Mouse (Mus musculus) adrenal gland, adult 18-20 months (tissue): ENCODE data around the gene Flrt1. TPM values are rescaled to one million over a fixed set of nuclear protein-coding genes. Genes with fewer than 3 reads are reported as not detected.

Experiments
- DNase-seq, 2 experiments: peaks; one replicate each; pipeline ENCODE4 v3.0.0; 2021 to 2022; ENCODE audit warnings: low spot score in 2 of 2
- long read RNA-seq, 2 experiments: library from polyadenylated mRNA; stranded (forward); transcript quantifications; one replicate each; pipeline ENCODE4 v2.0.0; 2021
- total RNA-seq, 2 experiments: library from RNA; stranded (reverse); gene quantifications; 1 replicate in 1 of 2; 2 replicates in 1 of 2; pipeline ENCODE4 v1.2.3; 2021

Gene Flrt1
- total RNA-seq: 1 to 10 TPM; 2.1 to 9.3 TPM
- long read RNA-seq, experiment 1: 0 reads
- long read RNA-seq, experiment 2, partial matches to known transcripts: 0 of 1 reads
- long read RNA-seq, experiment 2, other reads (novel, unspliced or antisense): 1 of 1 reads

DNA sequence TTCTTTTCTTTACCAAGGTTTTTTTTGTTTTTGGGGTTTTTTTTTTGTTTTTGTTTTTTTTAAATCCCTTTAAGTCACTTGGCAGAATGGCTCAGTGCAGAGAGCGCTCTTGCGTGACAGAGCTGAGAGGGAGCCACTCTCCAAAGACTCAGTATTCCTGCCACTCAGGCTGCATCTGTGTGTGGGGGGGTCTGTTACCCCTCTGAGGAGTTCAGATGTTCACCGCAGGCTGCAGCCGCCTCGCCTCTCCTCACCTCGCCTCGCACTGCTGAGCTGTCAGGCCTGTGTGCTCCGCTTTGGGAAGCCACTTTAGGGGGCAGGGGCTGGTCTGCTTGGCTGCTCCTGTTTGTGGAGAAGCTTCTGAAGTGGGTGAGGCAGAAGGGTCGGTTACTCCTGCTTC lies at the start of gene Flrt1:
Gene Flrt1, minus strand, starts transcription at position 186 of the 400 bp plus-strand sequence.
- DNase-seq: no peak

DNA sequence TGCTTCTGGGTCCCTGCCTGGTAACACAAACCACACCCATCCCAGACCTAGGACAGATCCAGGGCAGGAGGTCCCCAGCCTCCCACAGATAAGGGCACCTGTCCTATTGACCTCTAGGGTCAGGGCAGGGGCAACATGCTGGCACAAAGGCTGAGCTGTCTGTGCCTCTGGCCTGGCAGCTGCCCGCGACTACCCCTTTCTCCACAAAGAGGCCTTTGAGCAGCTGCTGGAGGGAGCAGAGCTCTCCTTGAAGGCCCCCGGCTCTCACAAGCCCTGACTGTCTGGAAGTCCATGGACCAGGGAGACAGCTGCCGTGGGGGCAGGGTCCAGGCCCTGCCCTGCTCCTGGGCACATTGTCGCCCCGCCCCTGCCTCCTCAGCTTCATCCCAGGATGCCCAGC lies 49.7 kb upstream of the Flrt1 start:
- DNase-seq: no peak

DNA sequence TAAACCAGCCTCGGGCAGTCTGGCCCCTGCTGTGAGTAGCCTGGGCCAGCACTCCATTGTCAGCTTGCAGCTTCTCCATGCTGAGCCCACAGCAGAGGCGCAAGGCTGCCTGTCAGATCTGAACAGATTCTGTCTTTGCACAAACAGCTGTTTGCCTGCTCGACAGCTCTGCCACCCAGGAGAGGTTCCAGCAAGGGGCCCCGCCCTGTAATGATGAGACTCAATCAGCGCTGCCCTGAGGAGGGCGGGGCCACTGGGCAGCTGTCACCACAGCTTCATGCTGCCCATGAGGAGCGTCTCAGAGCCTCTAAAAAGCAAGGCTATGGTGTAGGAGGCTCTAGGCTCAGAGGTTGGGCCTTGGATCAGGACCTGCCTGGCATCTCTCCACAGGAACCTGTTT lies 47.7 kb upstream of the Flrt1 start:
- no peak for DNase-seq

DNA sequence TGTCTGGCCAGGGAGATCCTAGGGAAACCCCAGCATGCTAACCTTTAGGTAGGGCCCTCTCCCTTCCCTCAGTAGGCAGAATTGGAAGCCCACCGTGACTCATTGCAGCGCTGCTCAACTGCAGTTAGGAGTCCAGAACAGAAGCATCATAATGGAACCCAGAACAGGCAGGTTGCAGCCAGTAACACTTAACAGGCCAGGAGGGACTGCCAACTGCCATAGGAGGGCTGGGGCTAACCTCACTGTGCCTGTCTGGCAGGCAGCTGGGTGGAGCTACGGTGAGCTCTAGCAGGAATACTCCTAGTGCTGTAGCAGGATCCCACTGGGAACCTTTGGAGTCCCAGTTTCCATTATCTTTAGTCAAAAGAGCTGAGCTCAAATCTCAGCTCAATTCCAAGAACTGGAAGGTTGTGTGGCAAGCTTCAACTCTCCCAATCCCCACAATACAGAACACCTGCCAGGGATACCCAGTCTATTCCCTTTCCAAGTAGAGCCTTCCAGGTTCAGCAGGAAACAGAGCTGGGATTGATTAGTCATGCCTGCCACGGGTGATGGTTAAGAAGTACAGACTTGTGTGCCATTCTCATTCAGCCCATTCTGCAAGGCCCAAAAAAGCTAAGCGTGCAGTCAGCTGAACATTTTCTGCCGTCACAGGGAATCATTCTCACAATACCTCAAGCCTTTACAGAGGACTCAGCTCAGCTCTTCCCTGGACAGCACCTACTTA lies 46.6 kb upstream of the Flrt1 start:
- DNase-seq: no peak

DNA sequence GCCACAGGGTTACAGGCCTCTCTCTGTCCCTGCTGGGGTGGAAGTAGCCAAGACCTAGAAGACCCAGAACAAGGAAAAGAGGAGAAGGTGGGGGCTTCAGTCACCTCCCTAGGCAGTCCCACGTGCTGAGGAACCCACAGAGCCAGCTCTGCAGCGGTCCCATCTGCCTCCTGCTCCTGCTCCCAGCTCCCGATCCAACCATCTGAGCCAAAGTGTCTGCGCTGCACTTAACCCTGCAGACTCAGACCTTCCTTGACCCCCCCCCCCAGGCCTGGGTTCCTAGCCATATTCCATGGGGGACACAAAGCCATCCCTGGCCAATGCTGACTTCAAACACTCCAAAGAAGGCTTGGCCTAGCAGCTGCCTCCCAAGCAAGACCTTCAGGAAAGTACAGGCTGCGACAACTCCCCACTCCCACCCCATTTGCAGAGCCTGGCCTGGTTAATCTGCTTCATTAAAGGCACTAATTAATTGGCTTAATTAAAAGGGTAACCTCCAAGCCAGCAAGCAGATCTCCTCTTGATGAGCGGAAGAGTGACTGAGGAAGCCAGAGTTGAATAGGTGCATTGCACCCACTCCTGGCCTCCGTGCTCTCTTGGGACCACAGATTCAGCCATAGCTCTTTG lies 45.9 kb upstream of the Flrt1 start:
- no peak for DNase-seq

DNA sequence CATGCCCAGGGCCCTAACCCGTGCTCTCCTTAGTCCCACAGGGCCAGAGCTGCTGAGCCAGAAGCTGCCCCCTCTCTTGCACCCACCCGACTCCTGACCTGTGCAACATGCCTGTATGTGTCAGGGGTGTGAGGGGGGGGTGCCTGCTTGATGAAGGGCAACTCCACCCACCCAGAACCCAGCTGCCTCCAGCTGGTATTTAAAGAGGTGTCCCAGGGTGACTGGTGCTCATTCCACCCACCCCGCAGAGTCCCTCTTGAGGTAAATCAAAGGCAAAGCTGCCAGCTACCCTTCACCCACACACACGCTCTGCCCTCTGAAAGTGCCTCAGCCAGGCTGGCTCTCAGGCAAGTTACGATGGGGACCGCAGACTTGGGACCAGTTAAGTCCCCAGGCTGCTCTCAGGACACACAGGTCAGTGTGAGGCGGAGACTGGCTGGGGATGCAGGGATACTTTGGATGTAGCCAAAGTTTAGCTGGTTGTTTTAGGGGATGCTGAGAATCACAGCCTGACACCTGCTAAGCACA lies 43.7 kb upstream of the Flrt1 start:
- DNase-seq: no peak

DNA sequence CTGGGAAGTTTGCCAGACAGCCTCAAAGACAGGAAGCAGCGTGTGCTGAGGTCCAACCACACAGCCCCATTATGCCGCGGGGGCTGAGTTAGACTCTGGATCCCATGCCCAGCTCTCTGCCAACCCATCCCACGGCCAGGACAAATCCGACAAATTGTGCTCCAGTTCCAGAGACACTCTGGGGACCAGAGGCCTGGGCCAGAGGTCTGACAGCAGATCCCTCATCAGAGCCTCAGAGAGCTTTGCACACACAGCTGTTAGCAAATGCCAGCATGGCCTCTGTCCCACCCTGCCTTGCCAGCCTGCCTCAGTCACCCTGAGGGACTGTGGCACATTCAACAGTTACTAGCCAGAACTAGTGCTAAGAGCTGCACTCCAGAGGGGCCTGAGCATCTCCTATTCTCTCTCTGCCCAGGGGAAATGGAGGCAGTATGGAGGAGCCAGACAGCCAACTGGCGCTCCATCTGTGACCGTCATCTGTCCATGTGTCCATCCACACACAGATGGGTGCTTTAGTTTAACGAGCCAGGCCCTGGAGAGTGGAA lies 43.1 kb upstream of the Flrt1 start:
- DNase-seq: no peak

DNA sequence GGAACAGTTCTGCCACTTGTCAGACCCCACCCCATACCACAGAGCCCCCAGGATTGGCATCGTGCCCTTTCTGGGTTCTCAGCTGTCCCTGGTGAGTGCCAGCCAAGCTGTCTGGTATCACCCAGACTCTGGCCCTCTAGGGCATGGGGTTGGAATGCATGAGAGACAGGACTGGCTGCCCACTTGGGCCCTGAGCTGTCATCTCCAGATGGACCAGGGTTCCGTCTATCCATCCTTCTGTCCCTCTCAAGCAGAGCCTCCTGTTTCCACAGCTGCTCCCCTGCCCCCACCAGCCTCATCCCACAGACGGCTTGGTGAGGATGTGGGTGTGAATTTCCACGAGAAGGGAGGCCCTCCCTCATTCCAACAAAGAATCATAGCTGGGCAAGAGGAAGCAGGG lies 42.6 kb upstream of the Flrt1 start:
- DNase-seq: no peak

DNA sequence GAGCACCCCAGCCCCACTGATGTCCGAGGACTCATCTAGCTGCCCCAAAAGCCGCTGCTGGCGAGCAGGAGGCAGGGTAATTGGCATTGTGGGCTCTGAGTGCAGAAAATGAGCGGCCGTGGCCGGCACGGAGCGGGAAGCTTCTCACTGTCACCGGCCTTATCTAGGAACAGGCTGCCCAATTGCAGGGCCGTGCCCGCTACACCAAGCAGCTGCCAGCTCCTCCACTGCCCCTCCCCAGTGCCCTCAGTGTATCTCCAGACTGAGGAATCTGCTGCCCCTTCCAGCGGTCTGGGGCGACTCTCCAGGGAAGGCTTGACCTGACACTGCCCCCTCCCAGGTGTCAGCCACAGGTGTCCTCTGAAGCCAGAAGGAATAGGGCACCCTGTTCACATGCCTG lies 40.8 kb upstream of the Flrt1 start:
- DNase-seq: no peak

DNA sequence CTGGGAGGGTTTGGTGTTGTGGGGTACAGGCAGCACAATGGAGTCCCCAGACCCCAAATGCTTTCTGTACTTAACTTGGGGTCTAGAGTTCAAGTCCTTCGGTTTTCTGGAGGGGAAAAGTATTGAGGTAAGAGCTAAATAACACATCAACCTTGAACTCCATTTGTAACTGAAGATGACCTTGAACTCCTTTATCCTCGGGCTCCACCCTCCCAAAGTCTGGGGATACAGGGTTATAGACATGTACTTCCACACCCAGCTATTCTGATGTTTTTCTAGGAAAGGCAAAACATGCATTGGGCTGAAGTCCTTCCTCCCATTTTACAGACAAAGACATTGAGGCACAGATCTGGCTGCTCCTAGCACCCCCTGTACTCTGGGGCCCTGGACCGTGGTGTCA lies 38.9 kb upstream of the Flrt1 start:
- no peak for DNase-seq

DNA sequence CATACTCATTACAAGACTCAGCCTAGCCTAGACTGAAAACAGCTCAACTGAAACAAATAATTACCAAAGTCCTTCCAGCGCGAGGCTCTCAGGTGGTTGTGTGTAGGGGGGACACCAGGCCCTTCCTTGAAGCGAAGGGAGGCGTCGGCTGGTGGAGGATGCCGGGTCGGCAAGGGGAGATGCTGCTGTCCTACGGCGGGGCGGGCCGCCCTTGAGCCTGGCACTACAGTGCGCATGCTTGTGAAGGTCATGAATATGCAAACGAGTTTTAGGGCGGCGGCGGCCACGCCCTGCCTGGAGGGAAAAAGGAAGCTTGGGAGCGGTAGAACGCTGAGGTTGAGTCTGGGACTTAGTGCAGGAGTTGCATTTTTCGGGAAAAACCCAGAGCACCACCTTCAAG lies 38.3 kb upstream of the Flrt1 start:
- peak; percentile 61 to 65 for DNase-seq

DNA sequence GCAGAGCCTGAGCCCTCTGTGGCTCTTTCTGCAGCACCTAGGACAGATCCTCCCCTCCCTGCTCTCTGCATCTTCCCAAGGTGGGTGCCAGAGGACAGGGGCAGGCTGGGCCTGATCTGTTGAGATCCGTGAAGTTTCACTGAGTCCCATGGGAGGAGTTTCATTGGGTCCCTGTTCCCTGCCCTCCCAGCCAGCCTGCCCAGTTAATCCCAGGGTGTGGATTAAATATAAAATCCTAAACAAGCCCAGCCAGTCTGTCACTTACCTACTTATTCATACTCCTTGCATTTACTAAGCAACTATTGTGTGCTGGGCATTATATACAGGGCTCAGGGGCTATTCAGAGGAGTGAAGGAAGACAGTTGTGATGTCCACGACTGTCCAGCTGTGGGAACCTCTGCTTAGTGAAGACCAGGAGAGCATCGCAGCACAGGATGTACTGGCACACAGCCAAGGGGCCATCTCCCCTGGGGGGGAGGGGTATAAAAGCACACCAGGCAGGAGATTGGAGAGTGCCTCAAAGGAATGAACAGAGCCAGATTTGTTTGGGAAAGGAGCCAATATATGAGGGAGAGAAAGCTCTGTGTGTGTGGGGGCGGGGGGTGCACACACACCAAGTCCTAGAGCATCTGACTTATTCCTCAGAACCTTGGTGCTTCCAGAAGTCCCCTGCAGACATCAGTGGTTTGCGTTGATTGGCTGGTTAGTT lies 36.8 kb upstream of the Flrt1 start:
- no peak for DNase-seq

DNA sequence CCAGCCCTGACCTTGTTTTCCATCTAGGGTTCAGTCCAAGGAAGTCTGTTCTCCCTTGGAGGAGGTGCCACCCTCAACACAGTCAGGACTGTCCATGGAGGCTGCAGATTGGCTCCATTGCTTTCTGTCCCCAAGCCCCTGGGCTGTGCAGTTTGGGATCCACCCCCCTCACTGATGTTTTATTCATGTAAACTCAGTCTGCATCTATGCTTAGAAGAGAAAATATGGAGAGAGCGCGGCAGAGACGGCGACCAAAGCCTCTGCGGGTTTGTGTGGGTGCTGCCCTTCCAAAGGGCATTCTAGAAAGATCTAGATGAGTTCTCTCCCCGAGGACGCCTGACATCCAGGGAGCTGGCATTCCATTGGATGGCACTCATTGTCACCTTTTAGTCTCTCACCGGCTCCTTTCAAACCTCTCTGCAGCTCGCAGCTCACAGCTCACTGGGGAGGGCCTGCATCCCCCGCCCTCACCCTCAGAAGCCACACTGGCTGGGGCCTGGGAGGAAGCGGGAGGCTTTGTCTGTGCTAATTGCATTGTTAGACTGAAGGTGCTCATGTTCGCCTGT lies 35.4 kb upstream of the Flrt1 start:
- no peak for DNase-seq

DNA sequence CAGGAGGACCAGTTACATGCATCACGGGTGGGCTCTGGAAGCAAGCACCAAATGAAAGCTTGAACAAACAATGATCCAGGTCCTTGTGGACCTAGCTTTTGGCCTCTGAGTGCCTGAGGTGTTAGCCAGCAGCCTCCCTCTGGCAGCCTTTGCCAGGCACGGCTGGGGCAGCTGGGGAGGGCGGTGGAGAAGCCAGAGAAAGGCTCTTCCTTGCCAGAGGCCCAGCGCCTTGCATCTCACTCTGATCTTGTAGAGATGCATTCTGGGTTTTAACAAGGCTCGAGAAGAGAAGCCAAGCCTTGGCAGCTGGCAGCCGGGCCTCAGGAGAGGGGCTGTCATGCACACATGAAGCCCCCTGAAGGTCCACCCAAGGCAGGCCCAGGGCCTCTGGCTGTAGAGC lies 34.8 kb upstream of the Flrt1 start:
- DNase-seq: no peak

DNA sequence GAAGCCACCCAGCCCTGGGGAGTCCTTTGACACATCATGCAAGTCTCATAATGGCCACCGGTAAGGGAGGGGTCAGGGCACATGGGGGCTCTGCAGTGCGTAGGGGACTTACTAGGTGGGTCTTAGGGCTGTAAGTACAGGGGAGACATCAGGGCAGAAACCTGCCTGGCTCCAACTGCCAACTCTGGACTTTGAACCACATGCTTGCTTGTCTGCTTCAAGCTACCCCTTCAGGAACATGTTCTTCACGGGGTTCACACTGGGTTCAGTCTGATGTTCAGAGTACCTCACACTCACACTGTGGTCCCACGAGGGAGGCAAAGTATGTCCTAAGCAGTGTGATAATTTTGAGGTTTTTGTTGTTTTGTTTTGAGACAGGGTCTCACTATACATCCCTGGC lies 33.8 kb upstream of the Flrt1 start:
- DNase-seq: no peak

DNA sequence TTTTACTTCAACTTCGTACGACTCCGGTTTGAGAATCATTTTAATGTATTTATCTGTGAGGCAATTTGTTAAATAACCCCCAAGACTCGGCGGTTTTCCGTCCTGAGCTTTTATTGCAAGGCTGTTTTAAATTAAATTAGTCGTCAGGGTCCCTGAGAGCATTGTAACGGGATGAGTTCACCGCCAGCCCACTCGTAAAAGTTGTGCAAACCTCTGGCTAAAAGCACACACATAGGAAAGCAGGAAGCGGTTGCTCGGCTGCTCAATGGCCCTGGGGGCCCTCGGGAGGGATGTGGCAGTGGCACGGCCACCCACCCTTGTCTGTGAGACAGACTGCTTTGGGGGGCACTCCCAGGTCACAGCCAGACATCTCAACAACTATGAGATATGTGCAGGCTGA lies 32.8 kb upstream of the Flrt1 start:
- no peak for DNase-seq

DNA sequence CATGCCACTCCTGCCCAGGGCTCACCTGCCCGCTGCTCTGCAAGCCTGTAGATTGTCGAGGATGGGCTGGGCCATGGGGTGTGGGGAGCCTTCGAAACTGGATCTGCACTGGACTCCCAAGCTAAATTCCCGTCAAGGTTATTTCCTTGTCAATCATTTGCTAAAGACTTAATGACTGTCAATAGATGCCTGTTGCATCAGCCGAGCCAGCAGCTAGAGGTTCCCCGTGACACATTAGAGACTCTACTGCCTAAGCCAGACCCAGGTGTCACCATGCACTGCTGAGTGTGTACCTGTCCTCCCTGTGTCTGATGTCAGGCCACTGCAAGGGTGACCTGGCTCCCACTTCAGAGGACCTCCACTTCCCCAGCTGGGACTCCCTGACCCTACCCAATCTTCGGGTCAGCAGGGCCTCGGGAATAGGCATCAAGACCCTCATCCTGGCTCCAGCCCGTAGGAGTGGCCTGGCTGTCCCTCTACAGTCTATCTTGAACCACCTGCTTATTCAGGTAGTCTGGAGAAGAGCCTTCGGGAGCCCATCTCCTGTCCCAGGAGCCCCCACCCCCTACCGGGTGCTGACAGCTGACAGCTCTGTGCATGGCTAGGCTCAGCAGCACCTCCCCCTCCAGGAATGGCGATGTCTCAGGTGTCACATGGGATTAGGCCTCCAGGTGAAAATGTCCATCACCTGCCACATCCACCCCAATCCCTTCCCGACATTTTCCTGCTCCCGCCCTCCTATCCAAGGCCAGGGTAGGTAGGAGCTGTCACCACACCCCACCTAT lies 31.4 kb upstream of the Flrt1 start:
- no peak for DNase-seq

DNA sequence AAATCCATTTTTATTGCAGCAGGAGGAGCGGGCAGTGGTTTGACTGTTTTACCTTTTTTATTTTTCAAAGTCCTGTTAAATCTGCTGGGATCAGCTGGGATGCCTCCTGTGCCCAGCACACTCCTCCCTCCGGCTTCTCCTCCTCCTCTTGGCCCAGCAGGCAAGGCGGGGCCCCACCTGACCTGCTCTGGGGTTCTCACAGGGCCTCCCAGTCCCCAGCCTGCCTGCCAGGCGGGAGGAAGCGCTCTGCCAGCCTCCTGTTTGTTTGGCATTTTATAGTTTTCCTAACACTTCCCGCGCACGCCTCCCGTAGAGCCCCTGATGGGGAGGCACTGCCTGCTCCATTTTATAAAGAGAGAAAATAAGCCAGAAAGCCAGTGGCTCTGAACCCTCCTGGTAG lies 30.5 kb upstream of the Flrt1 start:
- no peak for DNase-seq

DNA sequence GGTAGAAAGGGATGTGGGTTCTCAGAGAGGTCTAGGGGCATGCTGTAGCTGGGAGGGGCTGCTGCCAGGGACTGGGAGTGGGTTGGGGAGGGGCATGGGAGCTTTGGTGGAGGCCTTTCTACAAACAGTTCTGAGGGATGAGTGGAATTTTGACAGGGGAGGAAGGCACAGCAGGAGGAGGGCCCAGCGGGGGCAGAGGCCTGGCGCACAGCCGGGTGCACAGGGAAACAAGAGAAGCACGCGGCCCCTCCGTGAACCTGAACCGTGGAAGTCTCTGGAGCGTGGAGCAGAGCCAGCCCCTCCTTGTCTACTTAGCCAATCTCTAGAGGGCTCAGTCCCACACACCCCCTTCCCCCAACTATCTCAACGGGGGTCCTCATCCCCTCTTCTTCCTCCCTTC lies 30.0 kb upstream of the Flrt1 start:
- DNase-seq: no peak

DNA sequence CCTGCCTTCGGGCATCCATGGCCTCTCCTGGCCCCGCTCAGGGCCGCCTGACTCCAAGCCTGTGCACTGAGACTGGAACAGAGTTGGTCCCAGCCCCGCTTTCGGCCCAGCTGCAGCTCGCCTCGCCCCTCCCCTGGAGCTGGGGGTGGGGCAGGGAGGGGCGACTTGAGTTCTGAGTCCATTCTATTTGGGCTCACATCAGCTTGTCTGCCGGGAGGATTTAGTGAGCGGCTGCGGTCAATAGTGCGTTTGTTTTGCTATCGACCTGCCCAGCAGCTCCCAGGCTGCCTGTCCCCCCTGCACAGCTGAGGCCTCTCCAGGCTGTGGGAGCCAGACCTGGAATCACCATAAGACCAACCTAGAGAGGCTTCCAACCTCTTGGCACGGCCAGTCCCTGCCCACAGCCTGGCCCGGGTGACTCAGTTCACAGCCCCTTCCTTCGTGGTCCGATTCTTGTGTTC lies 29.1 kb upstream of the Flrt1 start:
- no peak for DNase-seq
